Mouse (Mus musculus) urinary bladder, postnatal 36 days (tissue): ENCODE results near the gene Hs6st2.
A peak's percentile ranks its signal among the peaks of the same experiment; 100 is the strongest.

Experiments
- DNase-seq, 2 experiments: peaks; one replicate each; pipeline ENCODE4 v3.0.0; 2022; ENCODE audit warnings: low spot score in 2 of 2, mixed read lengths in 1 of 2

Gene Hs6st2

GRCm38 (mm10) chrX:51585444-51585843, 96.2 kb downstream of the Hs6st2 start:
- DNase-seq, result no peak

GRCm38 (mm10) chrX:51581704-51582103, 100.0 kb downstream of the Hs6st2 start:
- DNase-seq, result no peak

- DNase-seq, result no peak
Observed at GRCm38 (mm10) chrX:51561880-51562279, 119.8 kb downstream of the Hs6st2 start.

GRCm38 (mm10) chrX:51539626-51540025, 142.0 kb downstream of the Hs6st2 start:
- DNase-seq, result no peak

- no peak for DNase-seq
Observed at GRCm38 (mm10) chrX:51537082-51537481, 144.6 kb downstream of the Hs6st2 start.

- DNase-seq, result no peak
Observed at GRCm38 (mm10) chrX:51535226-51535625, 146.4 kb downstream of the Hs6st2 start.

- DNase-seq, result no peak
Observed at GRCm38 (mm10) chrX:51531136-51531535, 150.5 kb downstream of the Hs6st2 start.

- DNase-seq, result no peak
Observed at GRCm38 (mm10) chrX:51528601-51529000, 153.1 kb downstream of the Hs6st2 start.

GRCm38 (mm10) chrX:51514831-51515230, 166.8 kb downstream of the Hs6st2 start:
- no peak for DNase-seq

GRCm38 (mm10) chrX:51506526-51506925, 175.1 kb downstream of the Hs6st2 start:
- no peak for DNase-seq

- no peak for DNase-seq
Observed at GRCm38 (mm10) chrX:51505691-51506090, 176.0 kb downstream of the Hs6st2 start.

GRCm38 (mm10) chrX:51503781-51504471, 177.7 kb downstream of the Hs6st2 start:
- DNase-seq, result no peak

GRCm38 (mm10) chrX:51497831-51498230, 183.8 kb downstream of the Hs6st2 start:
- no peak for DNase-seq

- no peak for DNase-seq
Observed at GRCm38 (mm10) chrX:51488374-51488773, 193.3 kb downstream of the Hs6st2 start.

- DNase-seq, result no peak
Observed at GRCm38 (mm10) chrX:51469411-51469810, 212.2 kb downstream of the Hs6st2 start.

GRCm38 (mm10) chrX:51461413-51461812, 220.2 kb downstream of the Hs6st2 start:
- no peak for DNase-seq

- no peak for DNase-seq
Observed at GRCm38 (mm10) chrX:51443366-51443765, 238.3 kb downstream of the Hs6st2 start.

- DNase-seq, result no peak
Observed at GRCm38 (mm10) chrX:51431706-51432105, 249.9 kb downstream of the Hs6st2 start.

- no peak for DNase-seq
Observed at GRCm38 (mm10) chrX:51425031-51425430, 256.6 kb downstream of the Hs6st2 start.

GRCm38 (mm10) chrX:51410289-51410688, 271.4 kb downstream of the Hs6st2 start:
- DNase-seq, result no peak

- DNase-seq, result no peak
Observed at GRCm38 (mm10) chrX:51397457-51397856, 284.2 kb downstream of the Hs6st2 start.

- DNase-seq, result peak; percentile 48 to 64
Observed at GRCm38 (mm10) chrX:51374670-51375069, 307.0 kb downstream of the Hs6st2 start.

- DNase-seq, result peak; percentile 0 to 13
Observed at GRCm38 (mm10) chrX:51372477-51373239, 309.0 kb downstream of the Hs6st2 start.
